Mouse (Mus musculus) forebrain, embryonic 12.5 days (tissue): ENCODE data around the gene Poln. TPM values are rescaled to one million over a fixed set of nuclear protein-coding genes. Genes with fewer than 3 reads are reported as not detected.

ENCODE experiments used
- ATAC-seq: fragments of 200-750 bp; cut with Nextera tagmentation; 2 replicates; pipeline ENCODE4 v1.8.0; 2017; ENCODE audit warnings: moderate TSS enrichment; ENCODE audit not compliant: low FRiP score
- H3K27ac ChIP-seq: fragments of 300-500 bp; sonication (generic); 2 replicates; pipeline ENCODE4 v1.5.1; 2016; ENCODE audit warnings: mild to moderate bottlenecking
- H3K27me3 ChIP-seq: fragments of 300-500 bp; sonication (generic); 2 replicates; pipeline ENCODE4 v1.6.1; 2016; ENCODE audit warnings: mild to moderate bottlenecking
- H3K36me3 ChIP-seq: fragments of 300-500 bp; sonication (generic); replicated peaks from 2 replicates; pipeline ENCODE4 v1.6.1; 2016; ENCODE audit warnings: mild to moderate bottlenecking
- H3K4me1 ChIP-seq: fragments of 300-500 bp; sonication (generic); 2 replicates; pipeline ENCODE4 v1.6.1; 2016
- H3K4me2 ChIP-seq: fragments of 300-500 bp; sonication (generic); 2 replicates; pipeline ENCODE4 v1.6.1; 2016; ENCODE audit warnings: mild to moderate bottlenecking, moderate library complexity
- H3K4me3 ChIP-seq: fragments of 300-500 bp; sonication (generic); replicated peaks from 2 replicates; pipeline ENCODE4 v1.5.1; 2016; ENCODE audit warnings: mild to moderate bottlenecking
- H3K9ac ChIP-seq: fragments of 300-500 bp; sonication (generic); 2 replicates; pipeline ENCODE4 v1.6.1; 2016; ENCODE audit warnings: mild to moderate bottlenecking
- H3K9me3 ChIP-seq: fragments of 300-500 bp; sonication (generic); 2 replicates; pipeline ENCODE4 v1.6.1; 2016
- WGBS: fragments of 180-500 bp; shearing (Covaris S2); methylation state at CpG from one replicate; pipeline ENCODE4 v1.1.7; 2016; 5-methylcytosine and 5-hydroxymethylcytosine counted together
- polyA plus RNA-seq: library from polyadenylated mRNA; unstranded; fragments of >200 nt; fragmentation: Nextera tagmentation; extraction: Ambion mirVana; gene quantifications from 2 replicates; pipeline ENCODE4 v1.2.1, GENCODE M21; 2016

Poln gene
- polyA plus RNA-seq, 1 experiment from 2014 or later: 0.80 TPM

DNA sequence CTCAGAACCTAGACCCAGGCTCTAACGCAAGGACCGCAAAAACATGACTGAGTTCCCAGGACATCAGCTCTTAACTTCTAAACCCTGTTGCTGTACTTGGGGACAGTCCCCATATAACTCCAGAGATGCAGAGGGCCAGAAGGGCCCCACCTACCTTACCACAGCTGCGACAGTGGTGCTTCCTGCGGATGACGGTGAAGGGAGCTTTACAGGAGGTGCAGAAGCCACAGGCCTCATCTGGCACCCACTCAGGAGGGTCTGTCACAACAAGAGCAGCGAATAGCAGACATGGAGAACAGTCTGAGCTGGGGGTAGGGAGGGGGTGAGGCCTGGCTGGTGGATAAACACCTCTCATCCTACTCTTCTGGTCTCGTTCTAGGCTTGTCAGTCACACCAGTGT is 27.2 kb upstream of the Poln start:
- Histone ChIP-seq H3K9me3 (no peaks in the 10 kb centered on the region), H3K4me3 (no peak overlapping the region), H3K4me2 (no peak overlapping the region), H3K4me1 (no peaks in the 10 kb centered on the region), H3K27me3 (no peaks in the 10 kb centered on the region; the same call in 1 of the 2 replicates), H3K9ac (no peak overlapping the region), H3K36me3 (no peaks in the 10 kb centered on the region), H3K27ac (no peak overlapping the region)
- 86% methylated on average over 7 of the region's 7 CpGs for WGBS
- no peak for ATAC-seq

GRCm38 (mm10) chr5:34195786-34196185 is 26.5 kb upstream of the Poln start:
- Histone ChIP-seq H3K27me3 (no peaks in the 10 kb centered on the region; the same call in 1 of the 2 replicates), H3K4me2 (no peak overlapping the region), H3K4me1 (no peaks in the 10 kb centered on the region), H3K36me3 (no peaks in the 10 kb centered on the region), H3K4me3 (no peak overlapping the region), H3K9ac (no peak overlapping the region), H3K27ac (no peak overlapping the region), H3K9me3 (no peaks in the 10 kb centered on the region)
- WGBS: 95% methylated on average over 12 of the region's 12 CpGs
- ATAC-seq: no peak

- 80% methylated on average over 6 of the region's 6 CpGs for WGBS
- no peaks in the 10 kb centered on the region for H3K4me1 ChIP-seq
- no peaks in the 10 kb centered on the region; the same call in 1 of the 2 replicates for H3K27me3 ChIP-seq
- no peak overlapping the region for H3K4me3 ChIP-seq
- no peaks in the 10 kb centered on the region for H3K36me3 ChIP-seq
- H3K9me3 ChIP-seq: no peaks in the 10 kb centered on the region
- H3K4me2 ChIP-seq: no peak overlapping the region
- no peak overlapping the region for H3K27ac ChIP-seq
- ATAC-seq: no peak
- no peak overlapping the region for H3K9ac ChIP-seq
These were observed 25.9 kb upstream of the Poln start for GRCm38 (mm10) chr5:34194975-34195662.

DNA sequence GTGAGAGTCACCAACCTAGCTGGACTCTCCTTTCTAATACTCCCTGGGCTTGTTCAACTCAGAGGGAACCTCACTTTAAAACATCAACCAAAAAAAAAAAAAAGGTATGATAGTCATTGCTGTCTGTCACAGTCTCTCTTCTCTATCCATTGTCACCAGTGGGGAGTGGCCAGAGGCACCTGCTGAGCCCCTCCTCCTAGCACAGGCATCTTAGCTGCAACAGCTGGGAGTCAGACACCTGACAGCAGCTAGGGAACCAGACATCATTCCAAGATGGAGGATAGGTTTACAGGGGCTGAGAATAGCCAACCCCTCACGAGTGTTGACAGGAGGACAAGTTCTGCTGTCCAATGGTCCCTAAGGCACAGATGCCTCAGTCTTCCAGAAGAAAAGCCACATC is 25.2 kb upstream of the Poln start:
- no peak overlapping the region for H3K9ac ChIP-seq
- peaks cover 2% of the 10 kb centered on the region for H3K27me3 ChIP-seq
- ATAC-seq: no peak
- no peaks in the 10 kb centered on the region for H3K36me3 ChIP-seq
- no peak overlapping the region for H3K27ac ChIP-seq
- H3K4me1 ChIP-seq: no peaks in the 10 kb centered on the region
- no peaks in the 10 kb centered on the region for H3K9me3 ChIP-seq
- H3K4me2 ChIP-seq: no peak overlapping the region
- 61% methylated on average over 1 of the region's 1 CpGs for WGBS
- H3K4me3 ChIP-seq: no peak overlapping the region

DNA sequence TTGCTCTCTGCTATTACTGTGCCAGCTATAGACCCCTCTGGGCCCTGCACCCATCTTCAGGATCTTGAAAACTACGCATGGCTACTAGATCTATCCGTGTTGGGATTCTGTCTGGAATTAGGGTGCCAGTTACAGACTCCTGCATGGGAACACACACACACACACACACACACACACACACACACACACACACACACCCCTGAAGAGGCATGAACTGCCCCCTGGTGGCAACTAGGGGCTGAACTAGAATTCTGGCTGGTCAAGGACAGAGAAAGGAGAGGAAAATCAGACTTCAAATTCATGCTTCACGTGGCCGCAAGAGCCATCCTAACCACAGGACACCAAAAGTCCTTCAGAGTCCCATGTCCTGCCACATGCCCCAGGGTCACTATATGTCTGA is 22.6 kb upstream of the Poln start:
- Histone ChIP-seq H3K27ac (no peak overlapping the region), H3K9me3 (no peaks in the 10 kb centered on the region), H3K4me3 (no peak overlapping the region), H3K36me3 (no peaks in the 10 kb centered on the region), H3K9ac (no peak overlapping the region), H3K27me3 (peaks cover 11% of the 10 kb centered on the region), H3K4me2 (no peak overlapping the region), H3K4me1 (peaks cover 8% of the 10 kb centered on the region; the same call in 1 of the 2 replicates)
- 77% methylated on average over 4 of the region's 4 CpGs for WGBS
- ATAC-seq: no peak

- Histone ChIP-seq H3K4me1 (peaks cover 15% of the 10 kb centered on the region), H3K9me3 (no peaks in the 10 kb centered on the region), H3K9ac (no peak overlapping the region), H3K4me3 (no peak overlapping the region), H3K36me3 (no peaks in the 10 kb centered on the region), H3K4me2 (no peak overlapping the region), H3K27ac (no peak overlapping the region), H3K27me3 (peaks cover 19% of the 10 kb centered on the region)
- no peak for ATAC-seq
- WGBS: 44% methylated on average over 4 of the region's 4 CpGs
These were observed 21.8 kb upstream of the Poln start for GRCm38 (mm10) chr5:34191021-34191420.

DNA sequence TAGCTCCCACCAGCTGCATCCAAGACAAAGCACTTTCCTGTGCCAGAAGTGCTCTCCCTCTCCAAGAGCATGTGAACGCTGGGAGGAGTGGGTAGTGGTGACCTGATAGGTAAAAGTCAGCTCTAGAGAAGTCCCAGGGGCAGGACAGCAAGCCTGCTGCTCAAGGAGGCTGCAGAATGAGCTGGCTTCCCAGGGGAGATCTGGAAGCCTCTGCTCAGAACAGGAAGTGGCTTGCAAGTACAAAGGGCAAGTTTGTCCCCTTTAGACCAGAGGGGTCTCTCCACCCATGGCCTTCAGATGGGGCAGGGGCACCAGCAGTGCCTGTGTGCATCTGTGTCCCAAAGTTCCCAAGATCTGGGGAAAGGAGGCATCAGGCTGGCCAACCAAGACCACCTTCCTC is 20.3 kb upstream of the Poln start:
- peaks cover 30% of the 10 kb centered on the region for H3K4me1 ChIP-seq
- no peak overlapping the region for H3K9ac ChIP-seq
- WGBS: 59% methylated on average over 1 of the region's 1 CpGs
- no peaks in the 10 kb centered on the region for H3K9me3 ChIP-seq
- H3K4me3 ChIP-seq: no peak overlapping the region
- no peak for ATAC-seq
- no peak overlapping the region for H3K27ac ChIP-seq
- H3K27me3 ChIP-seq: peaks cover 26% of the 10 kb centered on the region
- no peak overlapping the region for H3K4me2 ChIP-seq
- H3K36me3 ChIP-seq: no peaks in the 10 kb centered on the region

- Histone ChIP-seq H3K9ac (no peak overlapping the region), H3K27me3 (peaks cover 26% of the 10 kb centered on the region), H3K4me2 (no peak overlapping the region; the same call in 1 of the 2 replicates), H3K36me3 (no peaks in the 10 kb centered on the region), H3K9me3 (no peaks in the 10 kb centered on the region), H3K27ac (no peak overlapping the region), H3K4me1 (peaks cover 35% of the 10 kb centered on the region), H3K4me3 (no peak overlapping the region; the same call in 1 of the 2 replicates)
- 90% methylated on average over 2 of the region's 2 CpGs for WGBS
- ATAC-seq: no peak
These were observed 19.6 kb upstream of the Poln start for GRCm38 (mm10) chr5:34188856-34189255.

- peak within 1 kb of the TSS; percentile 94 for H3K4me2 ChIP-seq
- H3K9ac ChIP-seq: peak within 1 kb of the TSS; percentile 75
- H3K9me3 ChIP-seq: no peaks in the 10 kb centered on the region
- H3K27me3 ChIP-seq: peaks cover 26% of the 10 kb centered on the region
- no peaks in the 10 kb centered on the region for H3K36me3 ChIP-seq
- peak within 1 kb of the TSS; percentile 89 for H3K4me3 ChIP-seq
- H3K27ac ChIP-seq: peak within 1 kb of the TSS; percentile 89
- WGBS: under 1% methylated on average over 60 of the region's 60 CpGs
- H3K4me1 ChIP-seq: peaks cover 43% of the 10 kb centered on the region
- peak; percentile 99 for ATAC-seq
These were observed 18.5 kb upstream of the Poln start, which contains the start of gene Mxd4 for GRCm38 (mm10) chr5:34187601-34188316. Mxd4 (minus strand) TSS chr5:34187720.

- peak overlapping the region; percentile 75 for H3K9ac ChIP-seq
- H3K9me3 ChIP-seq: no peaks in the 10 kb centered on the region
- H3K4me2 ChIP-seq: peak overlapping the region; percentile 94
- peak overlapping the region; percentile 89 for H3K27ac ChIP-seq
- peaks cover 26% of the 10 kb centered on the region for H3K27me3 ChIP-seq
- H3K4me3 ChIP-seq: peak overlapping the region; percentile 89
- peak; percentile 24 for ATAC-seq
- peaks cover 43% of the 10 kb centered on the region for H3K4me1 ChIP-seq
- no peaks in the 10 kb centered on the region for H3K36me3 ChIP-seq
- 0% methylated on average over 39 of the region's 46 CpGs for WGBS
These were observed 17.7 kb upstream of the Poln start for GRCm38 (mm10) chr5:34186961-34187391.

- Histone ChIP-seq H3K36me3 (no peaks in the 10 kb centered on the region), H3K9ac (peak overlapping the region; percentile 75), H3K4me2 (peak overlapping the region; percentile 94), H3K27ac (0 out of 2 replicates have a peak overlapping the region, but pooled peaks have one; percentile 36), H3K27me3 (peaks cover 26% of the 10 kb centered on the region), H3K4me1 (peaks cover 43% of the 10 kb centered on the region), H3K9me3 (no peaks in the 10 kb centered on the region), H3K4me3 (peak overlapping the region; percentile 89)
- WGBS: 83% methylated on average over 2 of the region's 2 CpGs
- ATAC-seq: no peak
These were observed 17.1 kb upstream of the Poln start for GRCm38 (mm10) chr5:34186391-34186790.

- peak overlapping the region; percentile 94 for H3K4me2 ChIP-seq
- H3K36me3 ChIP-seq: no peaks in the 10 kb centered on the region
- no peaks in the 10 kb centered on the region for H3K9me3 ChIP-seq
- H3K4me1 ChIP-seq: peaks cover 43% of the 10 kb centered on the region
- H3K9ac ChIP-seq: peak overlapping the region; percentile 75; the same call in 1 of the 2 replicates
- peaks cover 26% of the 10 kb centered on the region for H3K27me3 ChIP-seq
- H3K4me3 ChIP-seq: peak overlapping the region; percentile 89
- H3K27ac ChIP-seq: no peak overlapping the region
- ATAC-seq: no peak
These were observed 16.5 kb upstream of the Poln start for GRCm38 (mm10) chr5:34185791-34186190.
